Mouse (Mus musculus) c-Kit-positive CD71-positive TER-119-negative erythroid progenitor cells, embryonic 14.5 days (primary cell): Measurements from ENCODE around the gene Farsa.
A peak's percentile ranks its signal among the peaks of the same experiment; 100 is the strongest.
"Not testable (repeated sequence)": the region's sequence is repeated elsewhere in the genome, so short reads cannot be mapped to it uniquely, and the experiment has no call there.

ENCODE experiments used
- DNase-seq: peaks from one replicate; pipeline ENCODE4 v3.0.0-alpha.2; 2013; ENCODE audit warnings: low read depth

Farsa gene

DNA sequence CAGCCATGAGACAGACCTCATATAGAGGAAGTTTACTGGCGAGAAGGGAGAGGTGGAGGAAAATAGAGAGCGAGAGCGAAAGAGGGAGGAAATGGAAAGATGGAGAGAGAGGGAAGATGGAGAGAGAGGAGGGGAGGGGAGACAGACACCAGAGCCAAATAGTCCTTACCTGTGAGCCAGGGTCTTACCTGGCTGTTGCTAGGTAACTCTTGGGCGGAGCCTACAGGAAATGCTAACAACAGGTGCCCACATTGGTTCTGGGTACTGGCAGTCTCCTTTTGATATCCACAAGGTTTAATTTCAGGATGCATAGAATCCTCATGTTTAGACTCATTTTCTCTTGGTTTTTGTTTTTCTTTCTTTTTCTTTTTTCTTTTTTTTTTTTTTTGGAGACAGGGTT is 16.2 kb downstream of the Farsa start:
- DNase-seq: no peak

DNA sequence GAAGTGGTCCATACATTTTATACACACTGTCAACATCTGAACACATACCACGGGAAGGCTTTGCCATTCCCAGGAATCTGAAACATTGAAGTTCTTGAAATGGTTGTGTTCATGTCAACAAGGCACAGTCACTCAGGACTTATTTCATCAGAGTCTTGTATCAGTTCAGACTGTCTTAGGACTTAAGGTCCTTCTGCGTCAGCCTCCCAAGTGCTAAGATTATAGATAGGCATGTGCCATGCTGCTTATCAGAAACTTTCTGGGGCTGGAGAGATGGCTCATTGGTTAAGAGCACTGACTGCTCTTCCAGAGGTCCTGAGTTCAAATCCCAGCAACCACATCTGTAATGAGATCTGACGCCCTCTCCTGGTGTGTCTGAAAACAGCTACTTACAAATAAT is 17.6 kb downstream of the Farsa start:
- no peak for DNase-seq

DNA sequence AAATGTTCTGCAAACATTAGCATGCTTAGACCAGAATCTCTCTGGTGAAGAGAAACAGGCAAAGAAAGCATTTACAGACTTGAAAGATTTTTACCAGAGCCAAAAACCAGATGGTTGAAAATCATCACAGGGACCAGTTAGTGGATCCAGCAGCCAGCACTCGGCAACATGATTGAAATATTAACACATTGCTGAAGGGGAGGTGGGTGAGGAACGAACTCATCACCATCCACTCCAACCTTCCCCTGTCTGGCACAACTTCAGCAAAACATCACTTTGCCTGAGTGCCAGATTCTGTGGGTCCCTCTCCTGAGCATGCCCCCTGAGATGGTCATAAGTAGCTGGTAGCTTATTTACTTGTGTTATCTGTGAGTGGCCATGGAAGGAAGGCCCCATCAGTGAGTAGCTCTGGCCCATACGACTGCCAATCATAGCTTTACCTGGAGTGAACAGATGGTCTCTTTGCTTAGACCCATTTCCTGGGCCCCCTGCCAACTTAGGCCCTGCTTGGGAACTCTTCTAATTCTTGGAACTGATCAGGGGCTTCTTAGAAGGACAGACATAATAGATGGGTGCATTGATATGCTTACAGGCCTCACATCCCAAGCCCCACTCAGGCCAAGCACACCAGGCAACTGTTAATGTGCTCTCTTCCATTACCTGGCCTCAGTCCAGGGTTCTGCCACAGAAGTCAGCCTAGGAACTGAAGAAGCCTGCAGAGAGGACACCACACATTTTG is 20.7 kb downstream of the Farsa start:
- no peak for DNase-seq

DNA sequence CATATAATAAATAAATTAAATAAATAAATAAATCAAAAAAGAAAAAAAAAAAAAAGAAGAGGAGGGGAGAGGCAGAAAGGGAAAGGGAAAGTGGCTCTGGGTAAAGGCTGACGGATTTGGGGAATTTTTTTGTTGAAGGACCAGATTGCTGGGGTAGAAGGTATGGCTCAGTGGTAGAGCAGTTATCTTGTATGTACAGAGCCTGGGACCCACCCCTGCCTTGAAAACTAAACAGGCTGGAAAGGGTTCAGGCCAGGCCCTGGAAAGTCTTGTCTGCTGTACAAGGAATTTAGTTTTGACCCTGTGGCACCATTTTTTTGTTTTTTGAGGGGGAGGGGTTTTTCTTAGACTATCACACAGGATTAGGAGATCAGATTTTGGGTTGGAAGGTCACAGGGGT is 22.1 kb downstream of the Farsa start:
- no peak for DNase-seq

DNA sequence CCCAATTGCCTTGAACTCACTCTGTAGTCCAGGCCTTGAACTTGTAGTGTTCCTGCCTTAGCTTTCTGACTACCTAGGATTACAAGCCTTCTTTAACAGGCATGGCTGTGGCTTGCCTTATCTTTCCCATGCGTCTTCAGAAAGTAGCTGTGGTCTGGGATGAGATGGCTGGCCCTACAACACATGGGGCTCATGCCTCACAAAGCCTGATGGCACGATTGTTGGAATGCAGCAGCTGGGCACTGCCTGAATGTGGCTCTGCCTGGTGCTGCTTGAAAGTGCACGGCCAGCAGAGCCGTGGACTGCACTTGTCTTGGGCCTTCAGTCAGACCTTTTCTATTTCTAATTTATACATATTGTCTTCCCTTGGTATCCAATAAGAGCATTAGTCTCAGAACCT is 27.9 kb downstream of the Farsa start:
- no peak for DNase-seq

DNA sequence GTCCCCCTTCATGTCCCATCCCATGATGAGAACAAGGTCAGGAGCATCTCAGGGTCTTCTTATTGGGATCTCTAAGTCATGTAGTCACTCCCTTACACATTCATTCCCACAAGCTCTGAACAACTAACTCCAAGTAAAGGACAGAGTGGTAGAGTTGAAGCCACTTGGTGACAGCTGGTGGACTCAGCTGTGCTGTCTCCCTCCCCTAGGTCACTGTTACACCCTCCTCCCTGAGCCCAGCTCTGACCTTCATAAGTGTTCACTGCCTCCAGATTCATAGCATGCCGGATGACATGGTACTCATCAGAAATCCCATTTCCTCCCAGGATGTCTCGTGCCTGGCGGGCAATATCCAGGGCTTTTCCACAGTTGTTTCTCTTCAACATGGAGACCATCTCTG is 31.5 kb downstream of the Farsa start:
- DNase-seq: no peak

DNA sequence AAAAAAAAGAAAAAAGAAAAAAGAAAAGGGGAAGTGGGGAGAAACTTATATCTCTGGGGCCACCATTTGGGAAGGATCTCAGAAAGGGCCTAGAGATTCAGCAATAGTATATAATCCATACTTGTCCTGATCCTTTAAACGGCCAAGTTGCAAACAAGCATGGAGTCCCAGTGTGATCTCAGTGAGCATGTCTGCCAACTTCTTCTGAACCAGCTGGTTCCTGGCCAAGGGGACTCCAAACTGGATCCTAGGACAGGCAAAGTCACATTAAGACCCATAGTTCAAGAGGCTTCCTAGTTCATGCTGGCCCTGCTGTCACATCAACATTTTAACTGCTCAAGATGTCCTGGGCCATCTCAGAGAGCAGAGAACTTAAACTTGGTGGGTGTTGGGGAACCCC is 32.4 kb downstream of the Farsa start:
- no peak for DNase-seq

DNA sequence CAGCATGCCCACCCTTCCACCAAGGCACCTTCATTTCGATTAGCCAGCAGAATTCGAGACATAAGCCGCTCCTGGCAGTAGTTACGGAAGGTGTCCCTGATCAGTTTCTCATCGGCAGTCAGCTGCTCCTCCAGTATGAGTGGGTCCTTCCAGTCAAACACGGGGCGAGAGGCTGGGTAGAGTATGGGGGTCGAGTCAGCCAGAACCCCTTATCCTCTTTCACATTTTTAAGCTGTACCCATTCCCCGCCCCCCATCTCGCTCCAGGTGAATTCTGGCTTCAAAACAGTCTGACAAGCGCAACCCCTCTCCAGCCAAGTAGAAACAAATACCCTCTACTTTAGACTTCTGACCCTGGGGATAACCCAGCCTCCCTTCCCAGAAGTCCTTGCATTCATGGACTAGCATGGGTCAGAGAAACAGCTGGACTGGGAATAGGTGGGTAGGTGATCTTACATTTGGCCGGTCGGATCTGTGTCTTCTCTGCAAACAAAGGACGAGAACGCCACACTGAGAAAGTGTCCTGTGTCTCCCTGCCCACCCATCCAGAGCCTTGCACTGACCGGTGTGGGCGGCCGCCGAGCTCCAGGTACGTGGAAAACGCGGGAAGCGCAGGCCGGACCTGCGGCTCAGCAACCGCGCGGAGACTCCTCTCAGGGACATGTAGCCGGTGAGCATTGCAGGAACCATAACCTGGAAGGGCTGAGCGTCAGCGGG is 36.4 kb downstream of the Farsa start:
- no peak for DNase-seq

DNA sequence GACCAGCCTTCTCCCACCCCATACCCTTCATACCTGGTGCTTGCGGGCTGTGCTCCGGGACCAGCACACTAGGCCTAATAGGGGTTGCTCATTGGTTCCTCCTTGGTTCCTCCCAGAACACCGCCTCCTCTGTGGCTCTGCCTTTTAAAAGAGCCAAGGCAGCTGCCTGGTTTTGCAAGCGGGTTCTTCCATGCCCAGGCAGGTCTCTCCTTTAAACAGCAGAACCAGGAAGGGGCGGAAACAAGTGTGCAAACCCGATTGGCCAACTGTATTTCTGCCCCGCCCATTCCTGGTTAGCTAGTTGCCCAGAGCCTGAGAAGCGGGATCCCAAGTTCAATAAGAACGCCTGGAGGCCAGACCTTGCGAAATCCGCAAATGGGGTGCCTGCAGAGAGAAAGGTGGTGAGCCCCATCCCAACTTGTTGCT is 36.9 kb downstream of the Farsa start, which contains the start of gene Gcdh:
TSS of gene Gcdh (minus strand) at position 213 of the 426 bp plus-strand sequence.
- peak; percentile 98 for DNase-seq

DNA sequence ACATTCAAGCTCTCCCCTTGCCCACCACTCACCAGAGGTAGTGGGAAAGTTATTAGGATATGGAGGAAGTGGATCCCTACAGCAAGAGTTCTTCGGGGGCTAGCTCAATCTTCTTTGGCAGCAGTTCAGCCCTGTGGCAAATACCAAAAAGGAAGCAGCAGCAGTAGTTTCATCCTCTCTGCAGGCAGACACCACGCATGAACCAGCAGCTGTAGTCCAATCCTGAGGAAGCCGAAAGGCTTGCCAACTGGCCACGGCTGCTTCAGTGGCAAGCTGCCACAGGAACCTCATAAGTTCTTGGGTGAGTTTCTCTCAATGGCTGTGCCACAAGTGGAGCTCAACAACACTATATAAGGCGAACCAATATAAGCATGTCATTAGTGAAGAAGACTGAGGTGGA is 39.2 kb downstream of the Farsa start:
- no peak for DNase-seq

DNA sequence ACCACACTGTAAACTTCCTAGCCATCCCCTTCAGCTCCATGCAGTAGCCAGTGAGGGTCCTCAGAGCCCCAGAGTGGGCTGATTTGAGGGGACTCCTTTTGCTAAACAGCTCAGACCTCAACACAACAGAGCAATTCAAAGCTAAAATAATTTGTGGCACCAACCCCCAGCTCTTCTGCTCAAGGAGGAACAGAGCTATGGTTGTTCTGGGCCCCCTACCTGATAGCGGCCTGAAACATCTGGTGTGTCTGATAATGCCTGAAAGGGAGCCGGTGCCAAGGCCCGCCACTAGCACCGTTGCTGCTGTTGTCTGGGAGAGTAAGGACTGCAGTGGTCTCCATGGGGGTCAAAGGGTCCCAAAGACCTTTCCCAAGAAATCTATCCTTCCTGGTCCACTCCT is 44.3 kb downstream of the Farsa start:
- DNase-seq: peak; percentile 79

DNA sequence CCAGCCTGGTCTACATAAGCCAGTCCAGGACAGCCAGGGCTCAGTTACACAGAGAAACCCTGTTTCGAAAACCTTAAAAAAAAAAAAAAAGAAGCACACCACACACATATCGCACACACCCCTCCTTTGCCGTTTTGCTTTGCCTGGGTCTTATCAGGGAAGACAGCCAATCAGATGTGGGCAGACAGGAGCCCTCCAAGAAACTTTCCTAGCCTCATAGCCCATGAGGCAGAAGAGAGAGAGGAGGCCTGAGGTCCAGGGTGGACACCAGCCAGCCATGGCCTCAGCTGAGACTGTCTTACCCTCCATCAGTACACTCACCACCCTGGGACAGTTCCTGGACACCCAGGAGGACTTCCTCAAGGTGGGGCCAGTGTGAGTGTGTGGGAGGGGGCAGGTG is 45.0 kb downstream of the Farsa start, which contains the start of gene Klf1:
TSS of gene Klf1 (plus strand) at position 177 of the 400 bp plus-strand sequence.
- DNase-seq: peak; percentile 83

DNA sequence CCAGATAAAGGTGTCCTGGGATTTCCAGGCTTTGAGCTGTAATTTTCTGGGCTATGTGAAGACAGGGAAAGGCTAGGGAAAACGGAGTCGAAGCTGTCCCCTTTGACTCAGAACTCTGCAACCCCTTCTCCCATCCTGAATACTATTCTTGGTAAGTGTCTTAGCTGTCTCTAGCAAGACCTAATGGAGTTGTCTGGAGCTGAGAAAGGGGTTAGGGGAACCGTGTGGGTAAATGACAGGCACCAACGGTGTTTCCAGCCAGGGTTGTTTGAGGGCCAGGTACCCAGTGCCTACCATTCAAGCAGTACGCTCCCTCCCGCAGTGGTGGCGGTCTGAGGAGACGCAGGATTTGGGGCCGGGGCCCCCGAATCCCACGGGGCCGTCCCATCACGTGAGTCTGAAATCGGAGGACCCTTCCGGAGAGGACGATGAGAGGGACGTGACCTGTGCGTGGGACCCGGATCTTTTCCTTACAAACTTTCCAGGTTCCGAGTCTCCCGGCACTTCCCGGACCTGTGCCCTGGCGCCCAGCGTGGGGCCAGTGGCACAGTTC is 45.7 kb downstream of the Farsa start:
- no peak for DNase-seq

DNA sequence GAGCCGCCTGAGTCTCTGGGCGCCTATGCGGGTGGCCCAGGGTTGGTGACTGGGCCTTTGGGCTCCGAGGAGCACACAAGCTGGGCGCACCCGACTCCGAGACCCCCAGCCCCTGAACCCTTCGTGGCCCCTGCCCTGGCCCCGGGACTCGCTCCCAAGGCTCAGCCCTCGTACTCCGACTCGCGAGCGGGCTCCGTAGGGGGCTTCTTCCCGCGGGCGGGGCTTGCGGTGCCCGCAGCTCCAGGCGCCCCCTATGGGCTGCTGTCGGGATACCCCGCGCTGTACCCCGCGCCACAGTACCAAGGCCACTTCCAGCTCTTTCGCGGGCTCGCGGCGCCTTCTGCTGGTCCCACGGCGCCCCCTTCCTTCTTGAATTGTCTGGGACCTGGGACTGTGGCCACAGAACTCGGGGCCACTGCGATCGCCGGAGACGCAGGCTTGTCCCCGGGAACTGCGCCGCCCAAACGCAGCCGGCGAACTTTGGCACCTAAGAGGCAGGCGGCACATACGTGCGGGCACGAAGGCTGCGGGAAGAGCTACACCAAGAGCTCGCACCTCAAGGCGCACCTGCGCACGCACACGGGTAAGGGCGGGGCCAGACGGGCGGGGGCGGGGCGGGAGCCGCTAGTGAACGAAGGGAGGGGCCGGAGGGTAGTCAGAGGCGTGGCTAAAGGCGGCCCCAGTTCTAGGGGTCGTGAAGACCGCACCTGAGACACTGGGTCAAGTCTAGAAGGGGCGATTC is 46.3 kb downstream of the Farsa start:
- DNase-seq: peak; percentile 75

DNA sequence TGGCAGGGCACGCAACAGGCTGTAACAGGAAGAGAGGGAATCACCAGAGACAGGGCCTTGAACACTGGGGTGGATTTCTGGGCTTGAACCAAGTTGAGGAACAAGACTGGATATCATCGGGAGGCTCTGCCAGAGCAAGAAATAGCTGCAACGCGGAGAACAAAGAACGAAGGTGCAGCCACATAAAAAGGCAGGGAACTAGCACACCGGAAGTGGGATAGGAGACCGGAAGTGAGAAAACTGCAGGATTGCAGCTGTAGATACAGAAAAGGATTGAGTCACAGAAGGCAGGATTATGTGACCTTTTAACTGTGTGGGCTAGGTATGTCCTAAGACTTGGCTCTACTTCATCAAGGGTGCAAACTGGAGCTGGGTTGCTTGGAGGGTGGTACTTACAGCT is 47.6 kb downstream of the Farsa start:
- no peak for DNase-seq

DNA sequence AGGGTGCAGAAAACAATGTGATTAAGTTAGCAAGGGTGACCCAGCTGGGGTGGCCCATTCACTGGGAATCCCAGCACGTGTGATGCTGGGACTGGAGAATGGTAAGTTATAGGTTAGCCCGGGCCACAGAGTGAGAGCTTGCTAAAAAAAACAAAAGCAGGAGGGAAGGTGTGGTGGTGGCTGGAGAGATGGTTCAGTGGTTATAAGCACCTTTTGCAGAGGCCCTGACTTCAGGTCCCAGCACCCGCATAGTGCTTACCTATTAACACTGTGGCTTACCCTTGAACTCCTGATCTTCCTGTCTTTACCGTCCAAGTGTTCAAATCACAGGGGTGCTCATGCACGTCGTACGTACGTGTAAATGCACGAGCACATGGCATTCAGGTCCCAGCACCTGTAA is 50.2 kb downstream of the Farsa start:
- DNase-seq: no peak

DNA sequence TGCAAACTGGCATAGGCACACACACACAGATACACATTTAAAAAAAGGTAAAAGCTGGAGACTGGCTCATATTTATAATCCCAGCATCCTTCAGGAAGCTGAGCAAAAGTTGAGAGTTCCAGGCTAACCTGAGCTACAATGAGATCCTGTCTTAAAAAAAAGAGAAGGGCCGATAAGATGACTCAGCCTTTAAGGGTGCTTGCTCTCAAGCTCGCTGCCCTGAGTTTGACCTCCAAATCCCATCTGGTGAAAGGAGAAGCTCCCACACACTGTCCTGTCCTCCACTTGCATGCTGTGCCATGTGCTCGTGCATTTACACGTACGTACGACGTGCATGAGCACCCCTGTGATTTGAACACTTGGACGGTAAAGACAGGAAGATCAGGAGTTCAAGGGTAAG is 50.7 kb downstream of the Farsa start:
- DNase-seq: no peak

DNA sequence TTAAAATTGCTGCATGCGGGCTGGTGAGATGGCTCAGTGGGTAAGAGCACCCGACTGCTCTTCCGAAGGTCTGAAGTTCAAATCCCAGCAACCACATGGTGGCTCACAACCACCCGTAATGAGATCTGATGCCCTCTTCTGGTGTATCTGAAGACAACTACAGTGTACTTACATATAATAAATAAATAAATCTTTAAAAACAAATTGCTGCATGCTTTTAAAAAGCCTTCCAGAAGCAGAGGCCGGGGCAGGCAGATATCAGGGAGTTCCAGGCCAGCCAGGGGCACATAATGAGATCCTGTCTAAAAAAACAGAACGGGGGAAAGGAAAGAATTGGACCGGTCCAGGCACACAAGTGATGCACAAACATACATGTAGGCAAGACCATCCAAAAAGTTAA is 51.2 kb downstream of the Farsa start:
- not testable (repeated sequence) for DNase-seq

DNA sequence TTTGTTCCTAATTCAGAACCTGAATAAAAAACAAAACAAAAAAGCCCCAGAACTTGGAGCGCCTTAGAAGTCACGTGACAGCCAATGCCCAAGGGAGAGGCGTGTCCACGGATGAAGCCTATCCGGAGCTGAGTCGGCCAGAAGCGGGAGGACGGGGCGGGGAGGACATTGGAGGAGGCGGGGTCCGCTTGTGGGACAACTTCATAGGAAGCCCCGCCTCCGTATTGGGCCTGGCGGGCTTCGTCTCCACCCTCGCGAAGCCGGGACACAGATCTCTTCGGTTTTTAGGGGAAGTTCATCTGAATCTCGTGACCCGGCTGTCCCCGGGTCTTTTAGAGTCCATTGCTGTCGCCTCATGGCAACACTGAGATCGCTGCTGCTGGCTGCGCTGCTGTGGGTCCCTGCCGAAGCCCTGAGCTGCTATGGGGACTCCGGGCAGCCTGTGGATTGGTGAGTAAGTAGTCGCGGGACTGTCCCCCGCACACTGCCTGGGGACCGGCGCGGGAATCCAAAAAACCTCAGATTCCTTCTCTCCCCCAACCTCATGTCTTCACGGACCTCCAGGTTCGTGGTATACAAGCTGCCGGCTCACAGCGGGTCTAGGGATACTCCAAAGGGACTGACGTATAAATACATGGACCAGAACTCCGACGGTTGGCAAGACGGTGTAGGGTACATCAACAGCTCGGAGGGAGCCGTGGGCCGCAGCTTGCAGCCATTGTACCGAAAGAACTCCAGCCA is 51.8 kb downstream of the Farsa start, which contains the start of gene Dnase2a:
TSS of gene Dnase2a (plus strand) at position 140 of the 741 bp plus-strand sequence.
- peak; percentile 97 for DNase-seq

DNA sequence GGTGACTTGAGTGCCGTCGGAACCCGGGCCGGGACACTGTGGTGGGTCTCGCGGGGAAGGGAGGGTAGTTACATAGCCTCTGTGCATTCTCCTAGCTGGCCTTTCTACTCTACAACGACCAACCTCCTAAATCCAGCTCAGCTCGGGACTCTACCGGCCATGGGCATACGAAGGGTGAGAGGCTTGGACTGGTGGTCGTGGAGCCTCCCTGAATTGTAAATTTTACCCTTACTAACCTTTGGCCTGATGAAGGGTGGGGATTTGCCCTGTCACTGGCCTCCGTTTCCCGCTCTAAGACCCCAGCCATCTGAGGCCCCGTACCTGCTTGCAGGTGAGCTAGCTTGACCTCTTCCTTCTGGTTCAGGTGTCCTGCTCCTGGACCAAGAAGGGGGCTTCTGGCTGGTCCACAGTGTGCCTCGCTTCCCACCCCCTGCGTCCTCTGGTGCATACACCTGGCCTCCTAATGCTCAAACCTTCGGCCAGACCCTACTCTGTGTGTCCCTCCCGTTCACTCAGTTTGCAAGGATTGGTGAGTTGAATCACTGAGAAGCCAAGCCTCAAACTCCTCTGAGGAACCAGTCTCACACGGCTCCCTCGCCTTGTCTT is 52.5 kb downstream of the Farsa start:
- DNase-seq: no peak

DNA sequence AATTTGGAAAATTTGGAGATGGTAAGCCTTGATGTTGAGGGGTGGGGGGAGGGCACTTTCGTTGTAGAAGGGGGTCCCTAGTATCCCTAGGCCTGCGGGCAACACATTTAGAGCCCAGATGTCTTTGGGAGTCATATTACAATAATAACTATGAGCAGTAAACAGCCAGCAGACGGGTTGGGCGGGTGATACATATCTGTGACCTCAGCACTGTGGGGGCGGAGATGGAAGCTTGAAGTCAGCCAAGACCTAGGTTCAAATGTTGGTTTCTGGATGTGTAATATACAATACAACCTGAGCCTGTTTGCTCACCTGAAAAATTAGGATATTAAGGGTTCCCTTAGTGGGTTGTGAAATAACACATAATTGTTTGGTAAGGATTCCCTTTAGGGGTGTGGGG is 53.2 kb downstream of the Farsa start:
- no peak for DNase-seq
